Mouse (Mus musculus) testis, adult 2 months (tissue): ENCODE measurements at regions not wholly inside any gene's neighbourhood (a gene's known extent, or its start where the extent isn't known, plus 50 kb on each side); places are given as distances from the start of the nearest gene placed in this dataset.

Experiments used
- CTCF ChIP-seq: fragments of 200-500 bp; IDR thresholded peaks from 2 replicates; pipeline ENCODE4 v1.5.1; 2012; ENCODE audit warnings: low read depth, mild to moderate bottlenecking, inconsistent platforms, low read length, moderate library complexity; ENCODE audit not compliant: control insufficient read depth, insufficient read depth, insufficient replicate concordance
- POLR2A ChIP-seq: fragments of 200-500 bp; IDR thresholded peaks from 2 replicates; pipeline ENCODE4 v1.6.1; 2012; ENCODE audit warnings: low read depth, mild to moderate bottlenecking, inconsistent platforms, low read length, moderate library complexity; ENCODE audit not compliant: control insufficient read depth

- no peak for TF ChIP-seq CTCF
- no peak for TF ChIP-seq POLR2A
Observed at GRCm38 (mm10) chr9:94382293-94382692, 155.6 kb downstream of the 1190002N15Rik start.
